Comparison of ENCODE assay signal across 11 mouse cellular contexts in the genomic region with DNA sequence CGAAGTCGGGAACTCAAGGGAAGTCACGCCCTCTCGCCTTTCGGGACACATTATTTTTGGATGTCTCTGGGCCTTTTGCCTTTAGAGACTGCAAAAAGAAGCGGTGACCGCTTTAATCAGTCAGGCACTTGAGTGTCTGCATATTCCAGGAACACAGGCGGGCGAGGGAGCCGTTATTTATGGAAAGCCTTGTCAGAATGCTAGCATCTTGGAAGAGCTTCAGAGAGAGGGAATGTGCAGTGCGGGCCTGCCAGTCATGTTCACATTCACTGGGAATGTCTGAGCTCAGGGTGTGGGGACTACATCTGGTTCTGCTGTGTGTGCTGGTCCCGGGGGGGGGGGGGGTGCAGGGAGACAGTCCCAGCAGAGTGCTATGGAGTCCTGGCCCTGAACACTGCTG. TPM values are rescaled to one million over a fixed set of nuclear protein-coding genes. Genes with fewer than 3 reads are reported as not detected.
DNase-seq lines count a peak whose midpoint lies in the region; ATAC-seq and TF ChIP-seq lines count a peak whose summit lies in the region.
"Had no signal": no experiment of that assay in that cellular context is flagged by ENCODE, and none has a peak within 500 bp of the region (broad histone marks: within the 10 kb centered on the region; RNA-seq: fewer than 3 reads in every experiment).

No protein-coding gene starts in this region.

- no peak overlapping the region for H3K9ac ChIP-seq in heart, postnatal 0 days (replicated peaks; ENCODE audit: low read depth, low read length)
- no peak overlapping the region for H3K9ac ChIP-seq in hindbrain, embryonic 16.5 days (ENCODE audit: low read depth, low read length)
- H3K9ac ChIP-seq: limb, embryonic 12.5 days; neural tube, embryonic 12.5 days had no signal

- peak; percentile 89 for ATAC-seq in heart, postnatal 0 days (ENCODE audit: insufficient read depth, low read depth)
- no peak for ATAC-seq in hindbrain, embryonic 16.5 days

- peaks cover 30% of the 10 kb centered on the region for H3K4me1 ChIP-seq in heart, postnatal 0 days (ENCODE audit: control insufficient read depth, insufficient read depth)
- H3K4me1 ChIP-seq in hindbrain, embryonic 16.5 days (ENCODE audit: control insufficient read depth, insufficient read depth, low read depth, low read length) = peaks cover 3% of the 10 kb centered on the region; the same call in 1 of the 2 replicates
- H3K4me1 ChIP-seq in hindbrain, embryonic 10.5 days (replicated peaks) = peaks cover 16% of the 10 kb centered on the region
- H3K4me1 ChIP-seq: limb, embryonic 12.5 days had no signal

- no peak for TF ChIP-seq POLR2A in myocyte (IDR thresholded peaks at IDR 0.05; ENCODE audit: insufficient read length, low read depth)

- H3K79me2 ChIP-seq in myocyte (ENCODE audit: control insufficient read depth, insufficient read depth) = no peaks in the 10 kb centered on the region

- H3K27me3 ChIP-seq in heart, postnatal 0 days (ENCODE audit: control insufficient read depth, insufficient read depth, low read length) = no peaks in the 10 kb centered on the region
- peaks cover 14% of the 10 kb centered on the region for H3K27me3 ChIP-seq in myocyte (ENCODE audit: control insufficient read depth, insufficient read depth, insufficient read length)
- 0 out of 2 replicates have a peak, but pooled peaks cover 2% of the 10 kb centered on the region for H3K27me3 ChIP-seq in hindbrain, embryonic 16.5 days (replicated peaks; ENCODE audit: control insufficient read depth, insufficient read depth, low read length)
- H3K27me3 ChIP-seq in hindbrain, embryonic 10.5 days (ENCODE audit: insufficient read depth, poor library complexity, severe bottlenecking) = no peaks in the 10 kb centered on the region
- H3K27me3 ChIP-seq: neural tube, embryonic 12.5 days had no signal

- 26% methylated on average over 12 of the region's 12 CpGs for WGBS in heart, postnatal 0 days
- WGBS in hindbrain, embryonic 16.5 days = 86% methylated on average over 12 of the region's 12 CpGs
- WGBS in hindbrain, embryonic 10.5 days = 90% methylated on average over 12 of the region's 12 CpGs

- H3K36me3 ChIP-seq in heart, postnatal 0 days (replicated peaks; ENCODE audit: control insufficient read depth, insufficient read depth, low read length) = no peaks in the 10 kb centered on the region
- no peaks in the 10 kb centered on the region for H3K36me3 ChIP-seq in myocyte (ENCODE audit: control insufficient read depth, insufficient read depth)
- no peaks in the 10 kb centered on the region for H3K36me3 ChIP-seq in hindbrain, embryonic 16.5 days (ENCODE audit: control insufficient read depth, insufficient read depth, low read length)
- no peaks in the 10 kb centered on the region for H3K36me3 ChIP-seq in hindbrain, embryonic 10.5 days
- H3K36me3 ChIP-seq: limb, embryonic 12.5 days; neural tube, embryonic 12.5 days had no signal

- TF ChIP-seq EP300 in heart, postnatal 0 days (IDR thresholded peaks at IDR 0.05; ENCODE audit: low read depth) = peak; percentile 85

- H3K27ac ChIP-seq in heart, postnatal 0 days (ENCODE audit: low read depth) = peak overlapping the region; percentile 93
- no peak overlapping the region for H3K27ac ChIP-seq in hindbrain, embryonic 16.5 days (ENCODE audit: low read depth, low read length)
- H3K27ac ChIP-seq in hindbrain, embryonic 10.5 days = no peak overlapping the region
- H3K27ac ChIP-seq: limb, embryonic 12.5 days; neural tube, embryonic 12.5 days had no signal

- H3ac ChIP-seq in myocyte (ENCODE audit: control insufficient read depth, insufficient read length) = no peak overlapping the region

- H3K4me2 ChIP-seq in heart, postnatal 0 days (ENCODE audit: low read depth, low read length) = no peak overlapping the region
- peak overlapping the region; percentile 30 for H3K4me2 ChIP-seq in myocyte (ENCODE audit: low read depth)
- H3K4me2 ChIP-seq in hindbrain, embryonic 16.5 days (ENCODE audit: low read length) = no peak overlapping the region
- H3K4me2 ChIP-seq: limb, embryonic 12.5 days; neural tube, embryonic 12.5 days had no signal

- H3K4me3 ChIP-seq in heart, postnatal 0 days (ENCODE audit: low read depth, low read length) = no peak overlapping the region
- no peak overlapping the region for H3K4me3 ChIP-seq in myocyte
- H3K4me3 ChIP-seq in hindbrain, embryonic 16.5 days (ENCODE audit: low read length) = no peak overlapping the region
- no peak overlapping the region for H3K4me3 ChIP-seq in hindbrain, embryonic 10.5 days
- H3K4me3 ChIP-seq: limb, embryonic 12.5 days; neural tube, embryonic 12.5 days had no signal

- no peaks in the 10 kb centered on the region for H3K9me3 ChIP-seq in heart, postnatal 0 days (replicated peaks; ENCODE audit: control insufficient read depth, low read length)
- no peaks in the 10 kb centered on the region for H3K9me3 ChIP-seq in hindbrain, embryonic 16.5 days (ENCODE audit: control insufficient read depth, low read length)
- H3K9me3 ChIP-seq in hindbrain, embryonic 10.5 days = no peaks in the 10 kb centered on the region
- H3K9me3 ChIP-seq: limb, embryonic 12.5 days had no signal

- no peak for TF ChIP-seq CTCF in heart, postnatal 0 days (IDR thresholded peaks at IDR 0.05; ENCODE audit: low read depth)

- peak; percentile 35 for DNase-seq in kidney, postnatal 14 days
- DNase-seq in kidney, postnatal 25 days = no peak
- peak; percentile 34 to 51 for DNase-seq in frontal cortex, postnatal 14 days (ENCODE audit: low spot score in 2 of 2)
- peak; percentile 93 for DNase-seq in heart, postnatal 0 days (ENCODE audit: low spot score)
- no peak for DNase-seq in adipocyte (ENCODE audit: low spot score)
- DNase-seq in hindbrain, embryonic 10.5 days (ENCODE audit: low spot score) = no peak

TF ChIP-seq in myocyte, 11 proteins besides CTCF, POLR2A, EP300 and RAD21:
- TF ChIP-seq E2F4 (IDR thresholded peaks at IDR 0.05; ENCODE audit: insufficient read depth) (no peak), MYOG (IDR thresholded peaks at IDR 0.05; ENCODE audit: control insufficient read depth in 1 of 3, insufficient read depth in 1 of 3, insufficient read length in 2 of 3, low read depth in 2 of 3) (peak in 1 of 3 experiments; percentile 53)

RNA-seq across cellular contexts. Expression of a gene that starts 5.0 kb away (rescaled TPM):
- not detected in 2 replicates for total RNA-seq in heart, postnatal 0 days (2014; rRNA removed; ENCODE audit: low replicate concordance)
- not detected in 2 replicates for polyA plus RNA-seq in heart, postnatal 0 days (2015; fragmentation: Nextera tagmentation; extraction: Ambion mirVana)
- 0.30 TPM for polyA plus RNA-seq in myocyte (2012; fragmentation: generic; extraction: Trizol)
- polyA plus RNA-seq in hindbrain, embryonic 16.5 days (2015; fragmentation: Nextera tagmentation; extraction: Ambion mirVana) = 0.22 TPM in 1 of 2 replicates, not detected in the other
- 0.22 TPM in 1 of 2 replicates, not detected in the other for polyA plus RNA-seq in hindbrain, embryonic 10.5 days (2016; fragmentation: Nextera tagmentation; extraction: Ambion mirVana)
- total RNA-seq: gastrocnemius, postnatal 4 days had no signal
- polyA plus RNA-seq: limb, embryonic 12.5 days; neural tube, embryonic 12.5 days had no signal

RNA-seq across cellular contexts. Expression of a gene that starts 21.7 kb away (rescaled TPM):
- total RNA-seq in heart, postnatal 0 days (2014; rRNA removed; ENCODE audit: low replicate concordance) = 77.1 TPM in 2 replicates
- polyA plus RNA-seq in heart, postnatal 0 days (2015; fragmentation: Nextera tagmentation; extraction: Ambion mirVana) = 43.7 and 49.2 TPM in 2 replicates
- polyA plus RNA-seq in myocyte (2012; fragmentation: generic; extraction: Trizol) = 24.5 TPM
- 57.4 and 68.5 TPM in 2 replicates for polyA plus RNA-seq in hindbrain, embryonic 16.5 days (2015; fragmentation: Nextera tagmentation; extraction: Ambion mirVana)
- 50.5 and 55.4 TPM in 2 replicates for polyA plus RNA-seq in hindbrain, embryonic 10.5 days (2016; fragmentation: Nextera tagmentation; extraction: Ambion mirVana)

Comparison
In these comparisons a context has a peak if more than half of its experiments do, and no peak if none do; other contexts are left out.
1. DNase-seq: peak in kidney, postnatal 14 days (single experiment), frontal cortex, postnatal 14 days (2 of 2) and heart, postnatal 0 days (single experiment); none in kidney, postnatal 25 days (0 of 2), adipocyte (single experiment) and hindbrain, embryonic 10.5 days (single experiment).